Mouse (Mus musculus): Measurements from ENCODE around the gene Bach2. TPM values are rescaled to one million over a fixed set of nuclear protein-coding genes. Genes with fewer than 3 reads are reported as not detected.

The Bach2 gene
- total RNA-seq, 2 experiments from 2014 or later, result 9.1 to 12.9 TPM

DNA sequence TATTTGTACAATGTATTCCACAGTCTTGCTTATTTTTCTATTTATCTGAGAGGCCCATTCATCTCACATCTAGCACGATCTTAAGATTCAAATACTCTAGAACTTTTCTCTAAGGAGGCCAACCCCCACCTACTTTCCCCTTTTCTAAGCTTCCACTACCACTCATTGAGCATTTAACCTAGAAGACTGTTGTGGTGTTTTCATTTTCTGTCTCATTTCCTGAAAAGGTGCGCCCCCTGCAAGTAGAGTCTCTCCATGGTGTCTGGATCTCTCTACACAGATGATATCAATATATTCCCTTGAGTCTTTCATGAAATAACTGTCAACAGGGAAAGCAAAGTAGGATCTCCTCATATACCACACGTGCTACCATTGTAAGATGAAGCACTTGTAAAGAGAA lies 364.1 kb downstream of the Bach2 start, which contains the start of gene Gja10:
Gene Gja10 (minus strand): TSS at position 101 of the 400 bp plus-strand sequence.
- no peak for DNase-seq (ENCODE audit: low spot score in 2 of 2)

DNA sequence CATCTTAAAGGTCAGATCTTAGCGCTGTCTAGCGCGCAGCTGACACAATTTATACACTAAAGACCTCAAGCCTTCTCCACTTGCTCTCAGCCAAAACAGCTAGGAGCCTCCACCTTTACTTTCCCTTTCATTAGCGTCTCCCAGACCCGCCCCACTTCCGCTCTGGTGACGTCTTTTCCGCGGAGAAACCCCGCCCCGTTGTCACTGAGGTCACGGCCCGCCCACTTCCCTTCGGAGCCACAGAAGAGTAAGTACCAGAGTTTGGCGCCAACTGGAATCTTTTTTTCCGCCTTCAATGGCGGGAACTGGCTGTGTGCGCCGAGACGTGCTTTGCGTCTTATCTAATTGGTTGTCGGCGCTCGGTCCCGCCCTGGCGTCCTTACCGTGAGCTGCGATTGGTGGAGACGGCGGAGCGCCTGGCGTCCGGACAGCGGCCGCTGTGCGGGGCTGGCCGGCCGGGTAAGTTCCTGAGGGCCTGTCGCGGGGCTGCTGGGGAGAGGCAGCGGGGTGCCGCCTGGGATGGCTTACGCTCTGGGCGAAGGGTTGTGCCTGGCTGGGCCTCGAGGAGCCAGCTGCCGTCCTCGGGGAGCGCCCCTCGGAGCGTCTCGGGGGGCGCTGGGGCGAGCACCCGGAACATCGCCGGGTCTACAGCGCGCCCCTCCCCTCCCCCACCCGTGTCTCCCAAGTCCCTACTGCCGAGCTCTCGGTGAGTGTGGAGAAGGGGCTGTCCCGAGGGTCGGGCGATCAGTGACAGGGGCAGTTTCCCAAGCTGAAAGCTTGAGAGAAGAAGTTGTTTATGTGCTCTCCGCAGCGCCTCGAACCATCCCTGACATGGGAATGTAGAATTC lies 376.7 kb downstream of the Bach2 start, which contains the start of gene Casp8ap2:
Gene Casp8ap2 (plus strand): TSS at position 418 of the 848 bp plus-strand sequence.
- DNase-seq (ENCODE audit: low spot score in 2 of 2), result peak; percentile 99 to 100

DNA sequence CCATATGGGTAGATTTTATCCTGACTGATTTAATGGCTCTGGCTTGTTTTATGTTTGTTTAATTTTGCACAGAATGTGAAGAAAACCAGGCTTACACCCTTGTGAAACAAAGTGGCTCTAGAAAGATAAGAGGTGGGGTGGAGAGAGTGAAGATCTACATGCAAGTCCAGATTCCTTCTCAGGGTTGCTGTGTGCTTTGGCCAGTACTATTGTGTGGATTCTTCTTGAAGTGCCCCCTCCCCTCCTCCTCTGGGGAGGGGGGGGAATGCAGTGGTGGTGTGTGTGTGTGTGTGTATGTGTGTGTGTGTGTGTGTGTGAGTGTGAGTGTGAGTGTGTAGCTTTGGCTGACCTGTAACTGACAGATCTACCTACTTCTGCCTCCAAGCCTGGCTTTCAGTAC lies 383.0 kb downstream of the Bach2 start:
- DNase-seq (ENCODE audit: low spot score in 2 of 2), result no peak

Data from layer of hippocampus, adult 18-20 months (tissue).